Mouse (Mus musculus) frontal cortex, postnatal 36 days (tissue): ENCODE data around the gene Gna14.

ENCODE experiments used
- DNase-seq, 2 experiments: peaks; one replicate each; pipeline ENCODE4 v3.0.0; 2022; ENCODE audit warnings: low spot score in 2 of 2

Gna14 gene

DNA sequence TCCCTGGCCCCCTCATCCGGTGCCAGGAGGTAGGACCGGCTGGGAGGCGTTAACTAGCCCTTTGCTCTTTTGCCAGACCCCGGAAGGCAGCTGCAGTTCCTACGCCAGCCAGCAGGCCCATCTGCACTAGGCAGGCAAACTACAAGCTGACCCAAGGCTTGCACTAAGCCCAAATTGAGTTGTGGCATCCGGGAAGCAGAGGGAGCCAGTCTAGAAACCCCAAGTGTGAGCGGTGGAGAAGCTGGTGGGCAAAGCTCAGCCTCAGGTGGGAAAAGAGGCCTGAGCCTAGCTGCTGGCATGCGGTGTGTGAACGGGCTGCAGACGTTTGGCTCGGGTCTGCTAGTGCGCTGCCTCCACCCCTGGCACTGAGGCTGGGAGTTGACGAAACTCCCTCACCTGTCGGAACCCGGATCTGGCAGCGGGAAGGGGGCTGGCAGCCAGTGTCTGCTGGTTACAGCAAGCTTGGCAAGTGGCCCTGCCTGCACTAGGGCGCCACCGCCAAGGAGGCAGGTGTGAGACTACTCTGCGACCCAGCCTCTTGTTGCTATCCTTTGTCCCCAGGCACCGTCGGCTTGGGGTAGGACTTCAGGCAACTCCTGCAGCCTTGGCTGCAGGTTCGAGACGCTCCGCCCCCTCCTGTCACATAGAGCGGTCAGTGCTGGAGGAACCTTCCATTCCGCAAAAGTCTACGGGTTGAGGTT is at the start of gene Gna14:
Gene Gna14, plus strand, starts transcription at position 232 of the 701 bp plus-strand sequence.
- DNase-seq = peak in 1 of 2 experiments; percentile 4

DNA sequence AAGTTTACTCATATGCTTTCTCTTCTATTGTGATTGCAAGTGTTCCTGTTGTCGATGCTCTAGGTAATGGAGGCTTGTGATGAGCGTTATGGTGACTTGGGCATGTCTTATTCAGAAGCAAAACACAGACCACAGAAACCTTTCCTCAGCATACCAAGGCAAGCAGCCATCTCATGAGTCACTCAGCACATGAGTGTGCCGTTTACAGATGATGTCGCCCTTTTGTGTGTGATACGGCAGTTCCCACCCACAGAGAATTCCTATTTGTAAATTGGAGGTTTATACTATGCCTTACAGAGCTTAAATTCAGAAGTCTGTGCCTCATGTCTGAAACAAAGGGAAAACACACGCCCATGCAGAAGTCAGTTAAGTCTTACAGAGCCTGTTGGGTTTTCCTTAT is 49.0 kb upstream of the Gna14 start:
- DNase-seq = peak; percentile 39 to 41

DNA sequence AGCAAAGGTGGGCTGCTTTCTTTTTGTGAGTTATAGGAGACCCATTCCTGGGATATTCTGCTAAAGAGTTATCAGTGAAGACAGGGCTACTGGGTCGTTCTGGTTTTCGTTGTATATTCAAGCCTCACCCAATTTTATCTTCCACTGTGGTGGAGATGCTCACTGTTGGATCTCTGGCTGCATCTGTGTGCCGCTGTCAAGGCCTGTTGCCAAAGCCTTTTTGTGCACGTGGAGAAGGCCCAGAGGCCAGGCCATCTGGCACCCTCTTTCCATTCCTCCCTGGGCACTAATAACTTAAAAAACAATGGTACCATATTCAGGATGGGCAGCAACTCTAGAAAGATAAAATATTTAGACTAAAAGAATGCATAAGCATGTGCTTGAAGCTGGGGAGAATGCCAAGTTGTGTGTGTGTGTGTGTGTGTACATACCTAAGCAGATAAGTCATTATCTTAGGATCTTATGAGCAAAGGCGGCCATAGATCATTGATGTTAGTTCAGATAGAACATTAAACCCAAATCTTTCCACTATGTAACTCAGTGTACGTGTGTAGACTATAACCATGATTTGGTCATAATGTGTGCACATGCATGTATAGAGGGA is 45.3 kb upstream of the Gna14 start:
- no peak for DNase-seq

DNA sequence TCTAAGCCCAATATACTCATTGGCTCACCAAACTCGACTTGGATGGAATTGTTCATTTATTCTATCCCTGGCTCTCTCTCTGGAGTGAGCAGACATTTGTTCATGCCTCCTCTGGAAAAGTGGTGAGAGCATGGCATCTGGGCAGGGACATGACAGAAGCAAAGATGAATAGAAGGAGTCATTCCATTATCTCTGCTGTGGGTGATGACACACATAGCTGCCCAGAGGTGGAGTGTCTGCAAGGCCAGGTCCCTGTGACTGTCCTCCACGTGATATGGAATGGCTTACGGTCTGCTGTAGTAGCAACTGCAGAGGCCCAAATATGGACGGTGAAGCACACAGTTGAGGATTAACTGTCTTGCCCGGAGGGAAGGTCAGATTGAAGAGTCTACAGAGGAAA is 41.2 kb upstream of the Gna14 start:
- no peak for DNase-seq

DNA sequence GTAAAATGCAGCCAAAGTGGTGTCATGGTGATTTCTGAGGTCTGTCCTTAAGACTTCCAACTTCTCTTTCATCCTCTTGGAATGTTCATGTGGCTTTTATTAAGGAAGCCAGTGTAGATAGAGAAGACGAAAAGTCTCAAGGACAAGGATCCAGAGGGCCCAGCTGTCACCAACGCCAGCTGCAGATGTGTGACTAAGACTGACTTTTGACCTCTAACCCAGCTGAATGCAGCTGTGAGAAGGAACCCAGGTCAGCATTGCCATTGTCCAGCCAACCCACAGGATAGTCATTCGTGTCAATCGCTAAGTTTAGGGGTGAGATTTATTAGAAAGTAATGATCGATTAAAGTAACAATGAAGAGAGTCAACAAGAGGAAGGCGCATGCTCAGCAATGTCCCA is 32.5 kb upstream of the Gna14 start:
- DNase-seq = no peak

DNA sequence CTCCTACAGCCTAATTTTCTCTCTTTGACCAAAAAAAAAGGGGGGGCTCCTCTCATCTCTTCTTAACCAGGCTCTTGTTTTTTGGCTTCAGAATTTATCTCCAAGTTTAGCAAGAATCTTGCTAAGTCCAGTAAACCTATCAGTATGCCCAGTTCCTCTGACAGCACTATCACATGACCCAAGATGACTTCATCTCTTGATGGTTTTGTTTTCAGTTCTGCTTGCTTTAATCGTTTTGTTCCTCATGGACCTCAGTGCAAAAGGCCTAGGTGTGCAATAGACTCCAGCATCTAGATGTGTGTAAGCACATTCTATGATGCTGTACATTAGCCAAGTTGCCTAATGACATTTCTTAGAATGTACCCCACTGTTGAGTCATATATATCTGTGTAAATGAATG is 27.8 kb upstream of the Gna14 start:
- no peak for DNase-seq

DNA sequence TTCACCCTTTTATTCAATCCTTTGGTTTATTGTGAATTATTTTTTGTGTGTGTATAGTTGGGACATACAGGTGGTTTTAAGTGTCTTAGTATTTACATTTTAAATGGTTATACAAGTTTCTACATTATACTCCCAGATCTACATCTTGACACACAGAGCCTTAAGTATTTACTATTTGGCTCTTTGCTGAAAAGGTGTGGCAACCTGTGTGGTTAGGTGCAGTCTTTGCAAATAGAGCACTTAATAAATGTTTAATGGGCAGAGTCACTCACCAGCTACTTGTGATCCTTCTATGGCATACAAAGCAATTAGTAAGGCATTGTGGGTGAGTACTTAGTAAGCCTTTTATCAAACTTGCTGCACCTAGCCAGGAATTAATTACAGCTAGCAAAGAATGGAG is 24.3 kb upstream of the Gna14 start:
- no peak for DNase-seq

DNA sequence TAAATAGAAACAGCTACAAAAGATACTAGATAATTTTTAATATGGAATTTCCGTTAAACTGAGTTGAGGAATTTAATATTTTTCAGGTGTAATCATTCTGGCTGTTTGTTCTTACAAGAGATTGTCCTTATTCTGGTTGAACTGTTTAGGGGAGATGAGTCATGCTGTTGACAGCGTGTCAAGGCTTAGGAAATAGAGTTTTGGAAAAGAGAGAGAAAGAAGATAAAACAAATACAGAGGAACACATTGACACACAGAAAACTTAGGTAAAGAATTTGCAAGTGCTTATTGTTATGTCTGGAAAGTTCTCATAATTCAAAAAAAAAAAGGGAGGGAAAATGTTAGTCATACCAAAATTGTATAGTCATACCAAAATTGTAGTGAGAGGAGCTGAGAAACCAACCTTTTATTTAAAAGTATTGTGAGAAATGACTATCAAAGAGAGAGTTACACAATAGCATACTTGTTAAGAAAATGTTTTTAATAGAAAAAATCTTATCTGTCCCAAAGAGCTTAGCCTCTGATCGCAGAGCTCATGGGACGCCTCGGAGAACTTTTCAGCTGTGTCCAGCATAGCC is 17.4 kb upstream of the Gna14 start:
- no peak for DNase-seq

DNA sequence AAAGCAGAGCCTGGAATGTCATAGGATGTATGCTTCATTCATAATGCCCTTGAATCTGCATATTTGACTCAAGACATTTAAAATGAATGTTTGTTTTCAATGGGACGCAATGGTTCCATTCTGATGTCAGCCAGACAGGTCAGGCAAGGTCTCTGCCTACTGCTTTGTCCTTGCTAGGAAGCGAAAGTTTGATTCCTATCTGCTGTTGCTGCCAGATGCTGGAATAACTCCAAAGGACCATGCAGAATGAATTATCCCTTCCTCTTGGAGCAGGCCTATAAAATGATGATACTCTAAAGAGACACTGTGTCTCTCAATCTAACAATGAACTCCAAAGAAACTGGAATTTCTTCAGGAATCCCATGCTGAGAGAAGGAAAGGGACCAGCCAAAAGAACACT is 10.0 kb upstream of the Gna14 start:
- DNase-seq = no peak

DNA sequence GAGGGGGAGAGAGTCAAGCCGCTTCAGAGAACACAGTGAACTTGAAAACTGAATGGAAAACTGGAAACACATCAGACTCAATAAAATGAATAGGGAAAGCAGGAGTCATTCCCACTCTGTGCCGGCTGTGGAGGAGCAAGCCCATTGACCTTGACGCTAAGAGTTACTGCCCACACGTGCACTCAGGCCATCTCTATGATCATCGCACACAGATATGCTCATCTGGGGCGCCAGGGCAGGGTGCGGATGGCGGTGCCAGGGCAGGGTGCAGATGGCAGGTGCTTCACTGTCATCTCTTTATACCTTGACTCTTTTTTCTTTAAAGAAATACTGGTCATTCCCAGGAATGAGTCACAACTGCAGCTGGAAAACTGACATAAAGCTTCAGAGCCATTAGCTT is 4.2 kb upstream of the Gna14 start:
- no peak for DNase-seq

DNA sequence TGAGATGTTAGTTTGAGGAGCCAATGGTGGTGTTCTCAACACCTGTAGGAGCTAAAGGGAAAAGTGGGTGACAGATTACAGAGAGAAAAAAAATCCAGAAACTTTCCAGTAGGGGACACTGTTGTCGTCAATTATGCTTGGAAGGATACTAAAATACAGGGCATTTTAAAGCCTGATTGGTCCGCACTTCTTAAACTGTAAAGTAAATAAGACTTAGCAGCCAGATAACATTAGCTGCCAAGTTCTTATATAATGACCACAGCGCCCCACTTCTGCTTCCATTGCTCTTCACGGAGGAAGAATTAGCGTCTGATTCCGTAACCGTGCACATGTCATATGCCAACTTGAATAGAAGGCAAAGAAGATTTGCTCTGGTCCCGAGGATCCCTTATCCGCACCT is 683 bp upstream of the Gna14 start:
- peak in 1 of 2 experiments; percentile 2 for DNase-seq

DNA sequence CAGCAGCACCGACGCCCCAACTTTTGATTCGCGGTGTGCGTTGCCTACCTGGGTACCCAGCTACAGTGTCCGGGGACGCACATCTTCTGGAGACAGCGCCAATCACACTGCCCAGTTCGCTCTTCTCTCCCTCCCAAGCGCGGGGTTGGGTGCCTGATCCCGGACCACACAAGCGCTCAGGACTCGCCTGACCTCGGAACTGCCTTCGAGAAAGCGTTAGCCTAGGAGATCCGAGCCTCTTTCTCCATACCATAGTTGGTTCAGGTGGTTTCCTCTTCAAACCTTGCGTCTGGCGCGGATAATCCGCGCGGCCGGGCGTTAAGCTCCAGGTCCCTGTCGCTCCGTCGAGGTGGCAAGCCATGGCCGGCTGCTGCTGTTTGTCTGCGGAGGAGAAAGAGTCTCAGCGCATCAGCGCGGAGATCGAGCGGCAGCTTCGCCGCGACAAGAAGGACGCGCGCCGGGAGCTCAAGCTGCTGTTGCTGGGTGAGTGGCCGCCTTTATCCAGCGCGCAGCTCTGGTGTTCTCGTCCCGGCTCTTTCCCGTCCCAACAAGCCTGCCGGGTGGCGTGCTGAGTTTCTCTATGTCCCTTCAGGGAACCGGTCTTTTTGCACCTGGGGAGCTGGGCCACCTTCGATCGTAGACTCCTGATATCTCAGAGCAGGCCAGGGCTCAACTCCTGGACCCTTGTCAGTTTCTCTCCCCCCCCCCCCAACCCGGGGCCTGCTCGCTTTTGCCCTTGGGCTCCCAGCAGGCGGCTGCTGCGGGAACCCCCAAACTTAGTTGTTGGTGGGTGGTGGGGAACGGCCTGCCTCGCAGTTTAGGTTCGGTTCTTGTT is 990 bp downstream of the Gna14 start:
- peak in 1 of 2 experiments; percentile 4 for DNase-seq

DNA sequence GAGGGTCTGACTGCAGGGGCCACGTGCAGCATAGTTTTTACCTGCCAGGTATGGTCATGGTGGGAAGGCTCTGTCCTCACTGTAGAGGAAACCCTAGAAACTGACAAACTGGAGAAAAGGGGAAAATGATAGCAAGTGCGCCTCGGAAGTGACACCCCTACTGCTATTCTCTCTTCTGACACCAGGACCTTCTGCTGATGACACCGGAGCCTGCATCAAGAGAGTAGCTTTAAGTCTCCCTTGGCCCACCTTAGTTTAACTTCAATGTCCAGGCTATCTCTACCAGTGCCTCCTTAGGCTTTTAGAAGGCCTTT is 1.6 kb downstream of the Gna14 start:
- no peak for DNase-seq

DNA sequence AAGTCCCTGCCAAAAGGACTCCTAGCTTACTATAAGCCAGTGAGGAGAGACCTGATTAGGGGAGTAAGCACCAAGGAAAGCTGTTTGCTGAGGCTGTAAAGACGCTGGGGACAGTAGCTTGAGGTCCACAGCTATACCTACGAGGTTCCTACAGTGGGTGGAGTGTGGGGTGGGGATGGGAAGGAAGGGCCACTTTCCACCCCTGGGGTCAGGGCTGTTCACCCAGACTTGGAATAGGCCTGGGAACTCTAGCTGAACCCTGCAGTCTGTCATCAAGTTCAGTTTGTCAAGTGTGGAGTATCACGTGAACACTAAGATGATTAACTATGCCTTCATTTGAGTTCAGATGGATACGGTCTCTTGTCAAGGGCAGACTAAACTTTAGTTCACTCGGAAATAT is 2.3 kb downstream of the Gna14 start:
- DNase-seq = no peak

DNA sequence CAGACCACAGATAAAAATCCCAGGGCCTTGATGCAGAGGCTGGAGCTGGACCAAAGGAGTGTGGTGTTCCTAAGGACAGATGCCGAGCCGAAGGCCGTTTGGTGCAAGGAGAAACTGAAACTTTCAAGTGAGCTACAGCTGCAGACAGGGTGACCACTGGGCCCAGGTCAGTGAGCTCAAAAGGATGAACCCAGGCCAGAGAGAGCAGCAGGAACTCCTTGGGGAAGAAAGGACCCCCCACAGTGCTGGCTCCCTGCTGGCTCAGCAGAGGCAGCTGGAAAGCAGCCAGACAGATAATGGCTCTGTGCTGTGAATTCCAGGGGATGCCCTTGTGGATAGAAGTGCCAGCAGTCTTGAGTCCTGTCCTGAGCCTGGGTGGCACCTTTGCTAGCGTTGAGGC is 3.7 kb downstream of the Gna14 start:
- DNase-seq = no peak

DNA sequence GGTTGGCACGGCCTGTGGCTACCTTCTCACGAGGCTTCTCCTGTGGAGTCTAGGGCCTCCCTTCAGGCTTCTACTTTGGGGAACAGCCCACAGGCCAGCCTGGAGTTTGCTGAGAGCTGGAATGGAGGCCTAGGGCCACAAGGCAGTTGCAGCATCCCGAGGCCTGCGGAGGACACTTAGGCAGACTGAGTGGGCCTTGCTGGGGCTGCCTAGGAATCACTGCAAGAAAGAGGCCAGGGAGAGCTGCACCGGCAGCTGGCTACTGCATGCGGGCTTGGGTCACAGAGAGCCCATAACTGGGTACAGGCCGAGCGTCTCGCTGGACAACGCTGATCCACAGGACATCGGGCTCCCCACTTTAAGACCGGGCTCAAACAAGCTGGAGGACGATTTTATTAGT is 4.3 kb downstream of the Gna14 start:
- no peak for DNase-seq

DNA sequence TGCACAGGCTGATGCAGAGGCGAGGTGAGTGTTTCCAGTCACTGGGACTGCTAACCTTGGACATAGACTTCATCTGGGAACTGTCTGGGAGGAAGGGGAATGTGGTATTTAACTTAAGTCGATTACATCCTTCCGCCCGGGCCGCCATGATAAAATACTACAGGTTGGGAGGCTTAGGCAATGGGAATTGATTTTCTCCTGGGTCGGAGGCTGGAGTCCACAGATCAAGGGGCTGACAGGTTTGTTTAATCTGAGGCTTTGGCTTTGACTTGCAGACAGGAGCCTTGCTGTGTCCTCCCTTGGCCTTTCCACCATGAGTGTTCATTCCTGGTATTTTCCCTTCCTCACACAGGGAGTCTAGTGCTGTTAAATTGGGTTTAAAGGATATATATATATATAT is 5.8 kb downstream of the Gna14 start:
- DNase-seq = no peak

DNA sequence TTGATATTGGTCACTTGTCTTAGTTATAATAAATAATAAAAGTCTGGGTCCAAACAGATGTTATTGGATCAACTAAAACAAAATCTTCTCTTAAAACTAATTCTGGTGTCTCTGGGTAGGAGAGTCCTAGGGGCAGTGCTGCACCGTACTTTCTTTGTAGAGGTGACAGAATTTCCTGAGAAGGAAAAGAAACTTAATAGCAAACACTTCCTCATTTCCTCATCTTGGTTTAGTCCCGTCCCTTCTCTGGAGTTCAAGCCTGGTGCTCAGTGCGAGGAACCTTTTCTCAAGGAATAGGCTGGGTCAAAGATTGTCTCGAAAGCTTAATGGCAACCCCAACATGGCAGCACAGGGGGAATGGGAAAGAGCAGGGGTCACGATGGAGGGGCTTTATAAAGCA is 7.8 kb downstream of the Gna14 start:
- no peak for DNase-seq

DNA sequence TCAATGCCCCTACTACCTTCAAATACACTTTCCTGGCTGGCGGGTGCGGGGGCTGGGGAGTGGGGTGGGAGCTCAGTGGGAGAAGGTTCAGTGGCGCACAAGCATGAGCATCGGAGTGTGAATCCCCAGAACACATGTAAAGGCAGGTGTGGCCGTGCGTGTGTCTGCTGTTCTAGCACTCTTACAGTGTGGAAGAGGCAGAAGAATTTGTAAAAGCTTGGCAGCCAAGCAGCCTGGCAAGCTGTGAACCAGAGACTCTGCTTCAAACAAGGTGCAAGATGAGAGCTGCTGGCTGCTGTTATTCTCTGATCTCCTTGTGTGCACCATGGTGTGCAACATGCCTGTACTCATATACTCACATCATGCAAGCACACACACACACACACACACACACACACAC is 11.1 kb downstream of the Gna14 start:
- no peak for DNase-seq

DNA sequence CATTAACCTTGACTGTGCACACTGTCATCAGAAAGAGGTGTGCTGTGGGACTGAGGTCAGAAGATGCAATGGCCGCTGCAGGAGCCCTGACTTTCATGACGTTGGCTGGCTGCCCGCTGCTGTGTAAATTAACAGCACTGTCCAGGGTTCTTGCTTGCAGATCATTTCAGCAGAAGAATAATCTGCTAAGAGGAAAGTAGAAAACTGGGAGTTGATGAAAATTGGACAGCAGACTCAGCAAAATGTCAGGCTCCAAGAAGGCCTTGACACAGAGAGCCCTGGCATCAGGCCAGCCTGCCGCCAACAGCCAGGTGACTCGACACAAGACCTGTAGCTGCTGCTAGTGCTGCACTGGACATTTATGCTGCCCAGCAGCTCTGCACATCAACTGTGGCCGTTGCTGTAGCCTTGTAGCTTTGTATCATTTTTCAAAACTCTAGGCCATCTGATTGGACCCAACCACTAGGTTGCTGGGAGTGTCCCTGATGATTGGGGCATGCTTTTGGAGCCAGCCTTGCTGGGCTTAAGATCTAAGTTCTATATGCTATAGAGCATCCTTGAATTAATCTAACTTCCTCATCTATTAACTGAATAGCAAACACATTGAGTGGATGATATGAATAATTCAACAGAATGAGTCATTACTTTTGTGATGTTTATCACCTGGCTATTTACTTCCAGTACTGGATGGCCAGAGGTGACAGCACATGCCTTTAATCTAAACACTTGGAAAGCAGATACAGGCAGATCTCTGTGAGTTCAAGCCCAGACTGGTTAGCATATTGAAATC is 12.5 kb downstream of the Gna14 start:
- DNase-seq = no peak

DNA sequence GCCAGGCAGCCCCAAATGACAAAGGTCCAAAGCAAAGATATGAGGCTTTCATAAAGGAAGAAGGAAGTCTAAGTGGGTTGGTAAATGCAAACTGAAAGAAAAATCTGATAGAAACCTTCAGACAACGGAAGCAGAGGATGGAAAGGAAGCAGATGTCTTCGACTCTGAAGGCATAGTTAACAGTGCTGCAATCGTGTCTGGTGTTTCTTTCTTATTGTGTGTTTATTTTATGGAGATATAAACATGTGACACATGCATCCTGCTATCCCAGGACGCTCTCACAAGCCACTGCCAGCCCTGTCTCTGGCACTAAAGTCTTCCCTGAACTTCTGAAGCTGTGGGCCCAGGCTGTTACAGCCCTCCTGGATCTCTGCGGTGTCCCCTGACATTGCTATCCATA is 13.2 kb downstream of the Gna14 start:
- DNase-seq = no peak

DNA sequence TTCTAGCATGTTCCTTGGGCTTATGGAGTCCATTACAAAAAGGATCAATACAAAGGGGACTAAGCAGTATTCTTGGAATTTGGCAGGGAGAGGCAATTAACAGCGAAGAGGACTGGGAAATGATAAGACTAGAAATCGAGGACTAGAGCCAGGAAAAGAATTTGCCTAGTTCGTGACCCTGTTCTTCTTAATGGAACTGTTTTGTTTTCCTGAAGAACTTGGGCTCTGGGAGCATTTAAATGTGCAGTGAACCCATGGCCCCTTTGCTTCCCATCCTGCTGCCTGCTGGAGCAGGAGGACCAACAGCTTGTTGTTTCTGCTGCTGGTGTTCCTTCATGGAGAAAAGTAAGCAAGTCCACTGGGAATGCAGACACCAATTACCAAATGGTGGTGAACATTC is 15.3 kb downstream of the Gna14 start:
- DNase-seq = no peak
